Mouse (Mus musculus) intestine, embryonic 16.5 days (tissue): ENCODE measurements around the gene Ankrd13a. TPM values are rescaled to one million over a fixed set of nuclear protein-coding genes. Genes with fewer than 3 reads are reported as not detected.

Source experiments
- ATAC-seq: fragments of 200-750 bp; cut with Nextera tagmentation; 2 replicates; pipeline ENCODE4 v1.8.0; 2017; ENCODE audit warnings: moderate TSS enrichment, moderate library complexity
- H3K27ac ChIP-seq: fragments of 300-500 bp; sonication (generic); 2 replicates; pipeline ENCODE4 v1.5.1; 2014; ENCODE audit warnings: mild to moderate bottlenecking, low read length
- H3K27me3 ChIP-seq: fragments of 300-500 bp; sonication (generic); replicated peaks from 2 replicates; pipeline ENCODE4 v1.6.1; 2014; ENCODE audit warnings: low read length, control low read depth, mixed read lengths; ENCODE audit not compliant: control insufficient read depth, insufficient read depth
- H3K36me3 ChIP-seq: fragments of 300-500 bp; sonication (generic); 2 replicates; pipeline ENCODE4 v1.6.1; 2014; ENCODE audit warnings: low read length, control low read depth; ENCODE audit not compliant: control insufficient read depth, insufficient read depth
- H3K4me1 ChIP-seq: fragments of 300-500 bp; sonication (generic); 2 replicates; pipeline ENCODE4 v1.6.1; 2014; ENCODE audit warnings: low read length, control low read depth, mixed read lengths; ENCODE audit not compliant: control insufficient read depth, insufficient read depth
- H3K4me2 ChIP-seq: fragments of 300-500 bp; sonication (generic); 2 replicates; pipeline ENCODE4 v1.6.1; 2014; ENCODE audit warnings: low read depth, low read length, control low read depth
- H3K4me3 ChIP-seq: fragments of 300-500 bp; sonication (generic); 2 replicates; pipeline ENCODE4 v1.5.1; 2014; ENCODE audit warnings: mild to moderate bottlenecking, low read length
- H3K9ac ChIP-seq: fragments of 300-500 bp; sonication (generic); 2 replicates; pipeline ENCODE4 v1.6.1; 2014; ENCODE audit warnings: low read depth, low read length
- H3K9me3 ChIP-seq: fragments of 300-500 bp; sonication (generic); 2 replicates; pipeline ENCODE4 v1.6.1; 2016; ENCODE audit warnings: low read length, control low read depth; ENCODE audit not compliant: control insufficient read depth
- WGBS: fragments of 180-500 bp; shearing (Covaris S2); extraction: QIAGEN DNeasy Blood & Tissue Kit; methylation state at CpG from one replicate; pipeline ENCODE4 v1.1.7; 2014; 5-methylcytosine and 5-hydroxymethylcytosine counted together
- polyA plus RNA-seq: library from polyadenylated mRNA; unstranded; fragments of >200 nt; fragmentation: Nextera tagmentation; extraction: Ambion mirVana; gene quantifications from 2 replicates; pipeline ENCODE4 v1.2.1, GENCODE M21; 2015

Ankrd13a gene
- polyA plus RNA-seq, 1 experiment from 2014 or later: 12.7 TPM

GRCm38 (mm10) chr5:114793317-114793716, 18.8 kb downstream of the Ankrd13a start:
- ATAC-seq: no peak
- H3K4me3 ChIP-seq: no peak overlapping the region
- peaks cover 10% of the 10 kb centered on the region; the same call in 1 of the 2 replicates for H3K36me3 ChIP-seq
- H3K9ac ChIP-seq: no peak overlapping the region
- H3K4me2 ChIP-seq: no peak overlapping the region
- H3K27me3 ChIP-seq: no peaks in the 10 kb centered on the region
- peaks cover 10% of the 10 kb centered on the region; the same call in 1 of the 2 replicates for H3K4me1 ChIP-seq
- H3K9me3 ChIP-seq: no peaks in the 10 kb centered on the region
- 60% methylated on average over 7 of the region's 7 CpGs for WGBS
- no peak overlapping the region for H3K27ac ChIP-seq

- no peaks in the 10 kb centered on the region for H3K27me3 ChIP-seq
- H3K4me2 ChIP-seq: no peak overlapping the region
- H3K4me1 ChIP-seq: peaks cover 10% of the 10 kb centered on the region; the same call in 1 of the 2 replicates
- ATAC-seq: no peak
- no peak overlapping the region for H3K4me3 ChIP-seq
- 73% methylated on average over 4 of the region's 4 CpGs for WGBS
- peaks cover 9% of the 10 kb centered on the region; the same call in 1 of the 2 replicates for H3K36me3 ChIP-seq
- no peaks in the 10 kb centered on the region for H3K9me3 ChIP-seq
- no peak overlapping the region for H3K9ac ChIP-seq
- H3K27ac ChIP-seq: no peak overlapping the region
Measured at GRCm38 (mm10) chr5:114794609-114795008, 20.1 kb downstream of the Ankrd13a start.

GRCm38 (mm10) chr5:114795231-114795630, 20.8 kb downstream of the Ankrd13a start:
- H3K4me1 ChIP-seq: peaks cover 10% of the 10 kb centered on the region; the same call in 1 of the 2 replicates
- peaks cover 9% of the 10 kb centered on the region; the same call in 1 of the 2 replicates for H3K36me3 ChIP-seq
- H3K27me3 ChIP-seq: no peaks in the 10 kb centered on the region
- no peak for ATAC-seq
- no peak overlapping the region for H3K27ac ChIP-seq
- no peak overlapping the region for H3K9ac ChIP-seq
- no peaks in the 10 kb centered on the region for H3K9me3 ChIP-seq
- H3K4me3 ChIP-seq: no peak overlapping the region
- no peak overlapping the region for H3K4me2 ChIP-seq
- WGBS: 55% methylated on average over 9 of the region's 9 CpGs

- Histone ChIP-seq H3K27me3 (no peaks in the 10 kb centered on the region), H3K4me1 (peaks cover 10% of the 10 kb centered on the region; the same call in 1 of the 2 replicates), H3K36me3 (peaks cover 9% of the 10 kb centered on the region; the same call in 1 of the 2 replicates), H3K4me2 (no peak overlapping the region), H3K27ac (no peak overlapping the region), H3K9ac (no peak overlapping the region), H3K9me3 (no peaks in the 10 kb centered on the region), H3K4me3 (no peak overlapping the region)
- WGBS: 79% methylated on average over 9 of the region's 9 CpGs
- no peak for ATAC-seq
Measured at GRCm38 (mm10) chr5:114795653-114796052, 21.2 kb downstream of the Ankrd13a start.

- Histone ChIP-seq H3K27ac (no peak overlapping the region), H3K4me1 (peaks cover 10% of the 10 kb centered on the region; the same call in 1 of the 2 replicates), H3K36me3 (peaks cover 9% of the 10 kb centered on the region; the same call in 1 of the 2 replicates), H3K9ac (peak overlapping the region; percentile 38; the same call in 1 of the 2 replicates), H3K4me2 (peak overlapping the region; percentile 61), H3K9me3 (no peaks in the 10 kb centered on the region), H3K4me3 (peak overlapping the region; percentile 34), H3K27me3 (no peaks in the 10 kb centered on the region)
- peak; percentile 54 for ATAC-seq
- WGBS: 14% methylated on average over 40 of the region's 40 CpGs
Measured at GRCm38 (mm10) chr5:114796299-114797012, 22.0 kb downstream of the Ankrd13a start.

GRCm38 (mm10) chr5:114797253-114797652, 22.8 kb downstream of the Ankrd13a start:
- H3K4me3 ChIP-seq: no peak overlapping the region
- H3K9me3 ChIP-seq: no peaks in the 10 kb centered on the region
- no peak overlapping the region for H3K4me2 ChIP-seq
- no peaks in the 10 kb centered on the region for H3K27me3 ChIP-seq
- H3K27ac ChIP-seq: no peak overlapping the region
- peaks cover 14% of the 10 kb centered on the region; the same call in 1 of the 2 replicates for H3K36me3 ChIP-seq
- 84% methylated on average over 8 of the region's 8 CpGs for WGBS
- no peak overlapping the region for H3K9ac ChIP-seq
- no peak for ATAC-seq
- peaks cover 10% of the 10 kb centered on the region; the same call in 1 of the 2 replicates for H3K4me1 ChIP-seq

- Histone ChIP-seq H3K9me3 (no peaks in the 10 kb centered on the region), H3K27me3 (no peaks in the 10 kb centered on the region), H3K4me1 (peaks cover 10% of the 10 kb centered on the region; the same call in 1 of the 2 replicates), H3K36me3 (peaks cover 21% of the 10 kb centered on the region), H3K4me3 (no peak overlapping the region), H3K4me2 (no peak overlapping the region), H3K27ac (no peak overlapping the region), H3K9ac (no peak overlapping the region)
- ATAC-seq: no peak
- 73% methylated on average over 11 of the region's 11 CpGs for WGBS
Measured at GRCm38 (mm10) chr5:114799848-114800247, 25.4 kb downstream of the Ankrd13a start.

GRCm38 (mm10) chr5:114801049-114801448, 26.6 kb downstream of the Ankrd13a start:
- no peaks in the 10 kb centered on the region for H3K27me3 ChIP-seq
- no peak overlapping the region for H3K4me2 ChIP-seq
- H3K36me3 ChIP-seq: peaks cover 23% of the 10 kb centered on the region
- peak; percentile 64 for ATAC-seq
- no peak overlapping the region for H3K9ac ChIP-seq
- H3K9me3 ChIP-seq: no peaks in the 10 kb centered on the region
- no peak overlapping the region for H3K4me3 ChIP-seq
- peaks cover 5% of the 10 kb centered on the region; the same call in 1 of the 2 replicates for H3K4me1 ChIP-seq
- 16% methylated on average over 8 of the region's 8 CpGs for WGBS
- H3K27ac ChIP-seq: no peak overlapping the region

- Histone ChIP-seq H3K4me1 (no peaks in the 10 kb centered on the region), H3K4me3 (no peak overlapping the region), H3K9ac (no peak overlapping the region), H3K9me3 (no peaks in the 10 kb centered on the region), H3K4me2 (no peak overlapping the region), H3K36me3 (peaks cover 23% of the 10 kb centered on the region), H3K27ac (no peak overlapping the region), H3K27me3 (no peaks in the 10 kb centered on the region)
- no peak for ATAC-seq
- WGBS: 88% methylated on average over 6 of the region's 6 CpGs
Measured at GRCm38 (mm10) chr5:114801841-114802240, 27.4 kb downstream of the Ankrd13a start.
